Mouse (Mus musculus): ENCODE data around the gene Gtdc1. TPM values are rescaled to one million over a fixed set of nuclear protein-coding genes. Genes with fewer than 3 reads are reported as not detected.
"Not testable (repeated sequence)": the region's sequence is repeated elsewhere in the genome, so short reads cannot be mapped to it uniquely, and the experiment has no call there.

Gene Gtdc1
- polyA plus RNA-seq, 1 experiment = 62.0 TPM

DNA sequence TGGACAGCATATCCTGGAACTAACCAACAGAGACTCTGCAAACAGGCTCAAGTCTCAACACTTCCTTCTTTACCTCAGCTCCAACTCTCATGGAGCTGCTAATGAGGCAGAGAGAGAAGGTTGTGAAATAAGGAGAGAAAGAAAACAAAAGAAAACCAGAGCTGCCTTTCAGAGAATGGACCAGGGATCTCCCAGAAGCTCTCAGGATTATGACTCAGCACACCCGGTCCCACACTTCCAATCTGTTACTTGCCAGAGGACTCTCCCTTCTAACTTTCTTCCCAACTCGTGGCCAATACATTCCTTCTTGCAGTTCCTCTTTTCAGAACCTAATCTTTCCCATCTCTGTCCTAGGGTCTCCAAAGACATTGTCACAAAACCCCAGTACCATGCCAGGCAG lies 288.1 kb downstream of the Gtdc1 start:
- no peak for TF ChIP-seq CTCF (IDR thresholded peaks at IDR 0.05; ENCODE audit: extremely low read depth, insufficient read depth, low read length)
- TF ChIP-seq POLR2A (IDR thresholded peaks at IDR 0.05; ENCODE audit: extremely low read depth, insufficient read depth, low read length) = no peak
- no peaks in the 10 kb centered on the region; the same call in 1 of the 2 replicates for H3K4me1 ChIP-seq (ENCODE audit: control insufficient read depth, insufficient read depth, low read length)
- no peak overlapping the region for H3K4me3 ChIP-seq (ENCODE audit: insufficient read depth, low read length)
- H3K27ac ChIP-seq (ENCODE audit: insufficient read depth, low read length) = no peak overlapping the region

DNA sequence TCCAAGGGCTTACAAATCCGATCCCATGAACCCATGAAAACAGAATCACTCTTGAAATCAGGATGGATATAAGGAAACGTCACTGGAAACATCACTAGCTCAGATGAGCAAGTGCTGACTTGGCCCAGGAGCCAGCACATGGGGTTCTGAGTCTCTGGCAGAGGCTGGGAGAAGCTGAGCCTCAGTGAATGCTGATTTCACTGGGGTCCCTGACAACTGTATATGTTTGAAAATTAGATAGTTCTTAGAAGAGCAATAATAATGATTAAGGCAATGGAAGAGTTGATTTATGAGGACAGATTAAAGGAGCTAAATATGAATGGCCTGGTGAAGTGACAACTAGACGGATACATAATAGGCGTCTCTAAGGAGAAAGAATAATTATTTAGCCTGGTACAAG lies 289.3 kb downstream of the Gtdc1 start:
- no peak overlapping the region for H3K27ac ChIP-seq (ENCODE audit: insufficient read depth, low read length)
- no peaks in the 10 kb centered on the region; the same call in 1 of the 2 replicates for H3K4me1 ChIP-seq (ENCODE audit: control insufficient read depth, insufficient read depth, low read length)
- no peak for TF ChIP-seq POLR2A (IDR thresholded peaks at IDR 0.05; ENCODE audit: extremely low read depth, insufficient read depth, low read length)
- TF ChIP-seq CTCF (IDR thresholded peaks at IDR 0.05; ENCODE audit: extremely low read depth, insufficient read depth, low read length) = no peak
- H3K4me3 ChIP-seq (ENCODE audit: insufficient read depth, low read length) = no peak overlapping the region

DNA sequence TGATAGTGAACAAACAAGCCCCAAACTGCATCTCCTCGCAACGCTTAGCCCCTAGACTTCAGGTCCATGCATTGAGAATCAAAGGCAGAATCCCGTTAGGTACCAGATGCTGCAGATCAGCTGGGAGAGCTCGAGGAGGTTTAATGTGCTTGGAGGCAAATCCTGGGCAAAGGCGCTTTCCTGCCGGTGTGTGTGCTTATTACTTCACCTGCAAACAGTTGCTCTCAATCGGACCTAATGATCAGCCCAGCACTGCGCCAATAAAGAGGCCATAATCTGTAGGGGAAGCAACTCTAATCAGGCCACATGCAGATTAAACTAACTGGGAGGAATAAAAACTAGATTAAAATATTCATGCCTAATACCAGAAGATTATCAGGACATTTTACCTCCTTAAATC lies 293.5 kb downstream of the Gtdc1 start:
- Histone ChIP-seq H3K4me1 (ENCODE audit: control insufficient read depth, insufficient read depth, low read length) (no peaks in the 10 kb centered on the region), H3K4me3 (ENCODE audit: insufficient read depth, low read length) (peak overlapping the region; percentile 21), H3K27ac (ENCODE audit: insufficient read depth, low read length) (no peak overlapping the region)
- TF ChIP-seq CTCF (IDR thresholded peaks at IDR 0.05; ENCODE audit: extremely low read depth, insufficient read depth, low read length) (no peak), POLR2A (IDR thresholded peaks at IDR 0.05; ENCODE audit: extremely low read depth, insufficient read depth, low read length) (no peak)

DNA sequence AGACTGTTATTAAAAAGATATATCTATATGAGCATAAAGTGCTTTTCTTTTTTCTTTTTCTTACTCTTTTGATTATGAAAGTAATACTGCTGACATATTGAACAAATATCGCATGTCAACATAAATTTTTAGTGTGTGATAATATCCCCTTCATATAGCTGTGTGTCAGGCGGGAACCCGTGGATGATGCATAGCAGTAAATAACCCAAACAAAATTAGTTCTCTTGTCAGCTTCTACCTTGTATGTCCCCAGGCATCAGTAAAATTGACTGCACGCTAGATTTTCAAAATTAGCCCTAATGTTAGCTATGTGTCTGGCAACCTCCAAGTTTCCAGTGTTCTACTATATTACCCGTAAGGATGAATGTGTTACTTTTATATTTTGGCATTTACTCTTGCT lies 294.4 kb downstream of the Gtdc1 start:
- no peak for TF ChIP-seq CTCF (IDR thresholded peaks at IDR 0.05; ENCODE audit: extremely low read depth, insufficient read depth, low read length)
- no peak for TF ChIP-seq POLR2A (IDR thresholded peaks at IDR 0.05; ENCODE audit: extremely low read depth, insufficient read depth, low read length)
- Histone ChIP-seq H3K27ac (ENCODE audit: insufficient read depth, low read length) (no peak overlapping the region), H3K4me1 (ENCODE audit: control insufficient read depth, insufficient read depth, low read length) (no peaks in the 10 kb centered on the region), H3K4me3 (ENCODE audit: insufficient read depth, low read length) (no peak overlapping the region)

DNA sequence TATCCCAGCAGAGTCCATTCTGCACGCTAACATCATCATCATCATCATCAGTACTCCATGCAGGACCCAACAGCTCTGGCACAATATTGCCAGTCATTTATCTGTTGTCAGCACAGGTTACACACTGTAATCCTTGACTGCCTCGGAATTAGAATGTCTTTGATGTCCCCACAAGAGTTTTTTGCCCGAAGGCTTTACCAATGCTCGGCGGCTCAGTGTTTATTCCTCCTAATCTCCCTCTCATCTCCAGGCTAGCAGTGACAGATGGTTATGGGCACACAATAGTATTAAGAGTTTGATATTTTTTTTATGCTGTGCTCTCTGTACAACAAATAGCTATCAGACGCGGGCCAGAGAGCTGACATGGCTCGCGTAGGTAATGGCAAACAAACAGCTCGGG lies 294.9 kb downstream of the Gtdc1 start:
- Histone ChIP-seq H3K27ac (ENCODE audit: insufficient read depth, low read length) (peak overlapping the region; percentile 29; the same call in 1 of the 2 replicates), H3K4me3 (ENCODE audit: insufficient read depth, low read length) (no peak overlapping the region)

DNA sequence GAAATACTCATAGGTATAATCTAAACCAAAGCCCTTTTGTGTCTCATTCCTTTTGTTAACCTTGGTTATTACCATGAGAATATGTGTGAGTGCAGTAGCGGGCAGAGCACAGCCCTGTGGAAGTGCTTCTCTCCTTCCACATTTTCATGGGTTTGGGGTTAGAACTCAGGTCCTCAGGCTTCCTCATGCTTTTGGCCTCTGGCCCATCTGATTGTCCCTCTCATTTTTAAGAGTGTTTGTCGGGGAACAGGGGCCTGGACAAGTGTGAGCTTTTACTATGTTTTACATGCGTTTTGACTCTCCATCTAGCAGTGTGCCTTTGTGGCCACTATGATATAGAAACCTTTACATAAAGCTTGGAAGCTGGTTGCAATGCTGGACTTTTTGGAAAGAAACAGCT lies 296.4 kb downstream of the Gtdc1 start:
- no peak overlapping the region for H3K4me3 ChIP-seq (ENCODE audit: insufficient read depth, low read length)
- TF ChIP-seq CTCF (IDR thresholded peaks at IDR 0.05; ENCODE audit: extremely low read depth, insufficient read depth, low read length) = no peak
- TF ChIP-seq POLR2A (IDR thresholded peaks at IDR 0.05; ENCODE audit: extremely low read depth, insufficient read depth, low read length) = no peak
- H3K27ac ChIP-seq (ENCODE audit: insufficient read depth, low read length) = no peak overlapping the region
- H3K4me1 ChIP-seq (ENCODE audit: control insufficient read depth, insufficient read depth, low read length) = no peaks in the 10 kb centered on the region

More for the DNA sequence above, 294.9 kb downstream of the Gtdc1 start:
- TF ChIP-seq POLR2A (IDR thresholded peaks at IDR 0.05; ENCODE audit: extremely low read depth, insufficient read depth, low read length) (no peak), CTCF (IDR thresholded peaks at IDR 0.05; ENCODE audit: extremely low read depth, insufficient read depth, low read length) (no peak)
- no peaks in the 10 kb centered on the region for H3K4me1 ChIP-seq (ENCODE audit: control insufficient read depth, insufficient read depth, low read length)

DNA sequence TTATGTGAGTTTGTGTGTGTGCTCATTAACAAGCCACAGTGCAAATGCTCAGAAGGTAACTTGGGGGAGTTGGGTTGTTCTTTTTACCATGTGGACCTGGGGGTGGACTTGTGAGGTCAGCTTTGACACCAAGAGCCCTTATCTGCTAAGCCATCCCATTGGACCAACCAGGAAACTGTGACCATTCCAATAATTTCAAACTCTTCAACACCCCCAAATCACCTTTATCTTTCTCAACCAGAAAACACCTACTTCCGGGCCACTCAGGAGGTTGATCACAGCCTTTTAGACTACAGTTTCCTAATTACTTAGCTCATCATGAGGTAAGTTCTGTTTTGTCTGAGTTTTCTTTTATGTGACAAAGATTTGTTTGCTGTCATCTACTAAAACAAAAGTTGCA lies 298.7 kb downstream of the Gtdc1 start:
- H3K27ac ChIP-seq (ENCODE audit: insufficient read depth, low read length) = no peak overlapping the region
- H3K4me3 ChIP-seq (ENCODE audit: insufficient read depth, low read length) = no peak overlapping the region
- H3K4me1 ChIP-seq (ENCODE audit: control insufficient read depth, insufficient read depth, low read length) = no peaks in the 10 kb centered on the region
- TF ChIP-seq CTCF (IDR thresholded peaks at IDR 0.05; ENCODE audit: extremely low read depth, insufficient read depth, low read length) (no peak), POLR2A (IDR thresholded peaks at IDR 0.05; ENCODE audit: extremely low read depth, insufficient read depth, low read length) (no peak)

DNA sequence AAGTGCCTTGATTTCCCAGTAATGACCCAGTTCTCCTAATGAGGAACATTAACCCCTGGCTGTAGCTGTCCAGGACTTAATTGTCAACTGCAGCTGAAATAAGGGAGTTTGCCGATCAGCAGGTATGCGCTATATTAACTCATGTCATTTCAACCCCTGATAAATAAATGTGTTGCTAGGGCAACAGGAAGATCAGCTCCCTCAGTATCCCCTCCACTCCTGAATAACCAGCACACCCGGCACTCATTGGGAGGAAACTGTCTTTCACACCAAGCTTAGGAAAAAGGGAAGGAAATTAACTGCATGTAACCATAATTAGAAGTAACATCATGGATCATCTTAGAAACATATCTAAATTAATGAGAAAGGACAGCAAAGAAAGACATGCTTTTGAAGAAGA lies 302.3 kb downstream of the Gtdc1 start:
- TF ChIP-seq POLR2A (IDR thresholded peaks at IDR 0.05; ENCODE audit: extremely low read depth, insufficient read depth, low read length) (no peak), CTCF (IDR thresholded peaks at IDR 0.05; ENCODE audit: extremely low read depth, insufficient read depth, low read length) (no peak)
- Histone ChIP-seq H3K4me3 (ENCODE audit: insufficient read depth, low read length) (no peak overlapping the region), H3K4me1 (ENCODE audit: control insufficient read depth, insufficient read depth, low read length) (no peaks in the 10 kb centered on the region; the same call in 1 of the 2 replicates), H3K27ac (ENCODE audit: insufficient read depth, low read length) (no peak overlapping the region)

DNA sequence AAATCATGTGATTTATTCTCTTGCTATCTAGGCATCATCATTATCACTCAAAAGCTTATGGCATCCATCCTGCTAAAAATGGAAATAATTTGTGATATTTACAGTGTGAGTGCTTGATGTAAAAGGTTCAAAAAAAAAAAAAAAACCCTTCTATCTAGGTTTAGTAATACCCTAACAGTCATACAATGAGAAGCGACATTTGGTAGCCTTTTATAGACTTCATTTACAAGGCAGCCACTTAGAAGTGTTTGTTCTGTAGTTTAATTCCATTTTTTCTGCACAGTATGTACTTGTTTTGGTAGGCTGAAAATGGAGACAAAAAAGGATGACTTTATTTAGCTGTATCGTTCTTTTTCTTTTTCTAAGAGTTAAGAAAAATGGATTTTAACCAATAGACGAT lies 305.0 kb downstream of the Gtdc1 start:
- TF ChIP-seq POLR2A (IDR thresholded peaks at IDR 0.05; ENCODE audit: extremely low read depth, insufficient read depth, low read length) (no peak), CTCF (IDR thresholded peaks at IDR 0.05; ENCODE audit: extremely low read depth, insufficient read depth, low read length) (no peak)
- H3K27ac ChIP-seq (ENCODE audit: insufficient read depth, low read length) = no peak overlapping the region

DNA sequence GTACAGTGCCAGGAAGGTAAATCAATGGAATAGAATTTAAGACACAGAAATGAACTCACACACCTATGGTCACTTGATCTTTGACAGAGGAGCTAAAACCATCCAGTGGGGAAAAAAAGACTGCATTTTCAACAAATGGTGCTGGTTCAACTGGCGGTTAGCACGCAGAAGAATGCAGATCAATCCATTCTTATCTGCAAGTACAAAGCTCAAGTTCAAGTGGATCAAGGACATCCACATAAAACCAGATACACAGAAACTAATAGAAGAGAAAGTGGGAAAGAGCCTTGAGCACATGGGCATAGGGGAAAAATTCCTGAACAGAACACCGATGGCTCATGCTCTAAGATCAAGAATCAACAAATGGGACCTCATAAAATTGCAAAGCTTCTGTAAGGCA lies 327.8 kb downstream of the Gtdc1 start:
- not testable (repeated sequence) for H3K4me1 ChIP-seq (ENCODE audit: control insufficient read depth, insufficient read depth, low read length); H3K4me3 ChIP-seq (ENCODE audit: insufficient read depth, low read length); H3K27ac ChIP-seq (ENCODE audit: insufficient read depth, low read length)

More for the DNA sequence above, 305.0 kb downstream of the Gtdc1 start:
- no peaks in the 10 kb centered on the region; the same call in 1 of the 2 replicates for H3K4me1 ChIP-seq (ENCODE audit: control insufficient read depth, insufficient read depth, low read length)
- H3K4me3 ChIP-seq (ENCODE audit: insufficient read depth, low read length) = no peak overlapping the region

DNA sequence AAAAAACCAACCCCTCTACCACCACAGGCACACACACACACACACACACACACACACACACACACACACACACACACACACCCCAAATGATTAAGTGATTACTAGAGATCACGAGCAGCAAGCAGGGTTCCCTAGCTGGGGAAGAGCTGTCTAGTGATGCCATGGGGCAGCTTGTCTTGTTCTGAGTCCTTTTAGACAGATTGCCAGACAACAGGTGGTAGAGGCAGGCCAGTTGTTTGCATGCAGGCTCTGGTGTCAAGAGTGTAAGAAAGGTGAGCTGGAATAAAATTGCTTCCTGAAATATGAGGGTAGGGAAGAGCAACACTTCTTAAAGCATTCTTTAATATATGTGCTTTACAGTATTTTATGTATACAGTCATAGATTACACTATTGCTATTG lies 333.2 kb downstream of the Gtdc1 start:
- no peak overlapping the region for H3K4me3 ChIP-seq (ENCODE audit: insufficient read depth, low read length)
- peaks cover 2% of the 10 kb centered on the region; the same call in 1 of the 2 replicates for H3K4me1 ChIP-seq (ENCODE audit: control insufficient read depth, insufficient read depth, low read length)
- no peak overlapping the region for H3K27ac ChIP-seq (ENCODE audit: insufficient read depth, low read length)
- TF ChIP-seq POLR2A (IDR thresholded peaks at IDR 0.05; ENCODE audit: extremely low read depth, insufficient read depth, low read length) (no peak), CTCF (IDR thresholded peaks at IDR 0.05; ENCODE audit: extremely low read depth, insufficient read depth, low read length) (no peak)

Data from cortical plate, adult 2 months (tissue).